Mouse (Mus musculus) limb, embryonic 13.5 days (tissue): Measurements from ENCODE around the gene Hbq1b. TPM values are rescaled to one million over a fixed set of nuclear protein-coding genes. Genes with fewer than 3 reads are reported as not detected.
"Not testable (repeated sequence)": the region's sequence is repeated elsewhere in the genome, so short reads cannot be mapped to it uniquely, and the experiment has no call there.

Source experiments
- ATAC-seq: fragments of 200-750 bp; cut with Nextera tagmentation; 2 replicates; pipeline ENCODE4 v1.8.0; 2017; ENCODE audit warnings: low read depth, moderate number of reproducible peaks, moderate TSS enrichment; ENCODE audit not compliant: low FRiP score
- H3K27ac ChIP-seq: fragments of 300-500 bp; sonication (generic); 2 replicates; pipeline ENCODE4 v1.5.1; 2015; ENCODE audit warnings: inconsistent platforms, mild to moderate bottlenecking, moderate library complexity
- H3K27me3 ChIP-seq: fragments of 300-500 bp; sonication (generic); 2 replicates; pipeline ENCODE4 v1.6.1; 2015; ENCODE audit warnings: mild to moderate bottlenecking, inconsistent platforms
- H3K36me3 ChIP-seq: fragments of 300-500 bp; sonication (generic); 2 replicates; pipeline ENCODE4 v1.6.1; 2015; ENCODE audit warnings: inconsistent platforms, mild to moderate bottlenecking, moderate library complexity
- H3K4me1 ChIP-seq: fragments of 300-500 bp; sonication (generic); 2 replicates; pipeline ENCODE4 v1.6.1; 2015; ENCODE audit warnings: inconsistent platforms
- H3K4me2 ChIP-seq: fragments of 300-500 bp; sonication (generic); replicated peaks from 2 replicates; pipeline ENCODE4 v1.6.1; 2015; ENCODE audit warnings: inconsistent platforms, mild to moderate bottlenecking, moderate library complexity
- H3K4me3 ChIP-seq: fragments of 300-500 bp; sonication (generic); 2 replicates; pipeline ENCODE4 v1.5.1; 2015; ENCODE audit warnings: moderate library complexity, mild to moderate bottlenecking, inconsistent platforms
- H3K9ac ChIP-seq: fragments of 300-500 bp; sonication (generic); 2 replicates; pipeline ENCODE4 v1.6.1; 2015; ENCODE audit warnings: mild to moderate bottlenecking, inconsistent platforms
- H3K9me3 ChIP-seq: fragments of 300-500 bp; sonication (generic); 2 replicates; pipeline ENCODE4 v1.6.1; 2016; ENCODE audit warnings: inconsistent platforms
- WGBS: fragments of 180-500 bp; shearing (Covaris S2); methylation state at CpG from one replicate; pipeline ENCODE4 v1.1.7; 2015; 5-methylcytosine and 5-hydroxymethylcytosine counted together
- polyA plus RNA-seq: library from polyadenylated mRNA; unstranded; fragments of >200 nt; fragmentation: Nextera tagmentation; extraction: Ambion mirVana; gene quantifications from 2 replicates; pipeline ENCODE4 v1.2.1, GENCODE M21; 2015

Hbq1b gene
- 1.8 and 3.2 TPM in 2 replicates for polyA plus RNA-seq

DNA sequence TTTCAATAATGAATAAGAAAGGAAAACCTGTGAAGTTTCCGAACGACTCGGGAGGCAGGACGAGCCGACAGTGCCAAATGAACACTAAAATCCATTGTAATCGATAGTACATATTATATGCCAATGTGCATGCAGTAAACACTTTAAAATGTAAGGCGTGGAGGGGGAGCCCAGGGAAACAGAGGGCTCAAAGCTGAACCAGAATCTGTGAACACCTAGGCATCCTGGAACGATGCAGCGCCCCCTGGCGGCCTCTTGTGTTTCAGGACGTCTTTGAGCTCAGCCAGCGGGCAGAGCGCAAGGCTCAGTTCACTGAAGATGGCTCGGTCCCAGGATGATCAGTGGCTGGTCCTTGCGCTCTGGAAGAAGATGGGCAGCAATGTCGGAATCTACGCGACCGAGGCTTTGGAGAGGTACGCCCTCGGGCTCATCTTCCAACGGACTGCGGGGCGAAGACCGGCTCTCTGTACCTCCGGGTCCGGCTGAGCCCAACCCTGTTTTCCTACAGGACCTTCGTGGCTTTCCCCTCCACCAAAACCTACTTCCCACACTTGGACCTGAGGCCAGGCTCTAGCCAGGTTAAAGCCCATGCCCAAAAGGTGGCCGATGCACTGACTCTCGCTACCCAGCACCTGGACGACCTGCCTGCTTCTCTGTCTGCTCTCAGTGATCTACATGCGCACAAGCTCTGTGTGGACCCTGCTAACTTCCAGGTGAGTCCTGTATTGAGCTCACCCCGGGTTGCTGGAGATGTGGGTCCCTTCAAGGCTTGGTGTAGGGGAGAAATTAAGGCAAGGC lies at the start of gene Hbq1b:
Gene Hbq1b (plus strand): TSS at position 271 of the 798 bp plus-strand sequence.
- H3K9me3 ChIP-seq, H3K4me1 ChIP-seq, H3K27ac ChIP-seq, H3K36me3 ChIP-seq: not testable (repeated sequence)
- Histone ChIP-seq H3K27me3 (peaks cover 12% of the 10 kb centered on the region; the same call in 1 of the 2 replicates), H3K9ac (peak within 1 kb of the TSS; percentile 56), H3K4me3 (peak within 1 kb of the TSS; percentile 33), H3K4me2 (peak within 1 kb of the TSS; percentile 66)
- peak; percentile 69 for ATAC-seq
- WGBS = 17% methylated on average over 31 of the region's 33 CpGs

DNA sequence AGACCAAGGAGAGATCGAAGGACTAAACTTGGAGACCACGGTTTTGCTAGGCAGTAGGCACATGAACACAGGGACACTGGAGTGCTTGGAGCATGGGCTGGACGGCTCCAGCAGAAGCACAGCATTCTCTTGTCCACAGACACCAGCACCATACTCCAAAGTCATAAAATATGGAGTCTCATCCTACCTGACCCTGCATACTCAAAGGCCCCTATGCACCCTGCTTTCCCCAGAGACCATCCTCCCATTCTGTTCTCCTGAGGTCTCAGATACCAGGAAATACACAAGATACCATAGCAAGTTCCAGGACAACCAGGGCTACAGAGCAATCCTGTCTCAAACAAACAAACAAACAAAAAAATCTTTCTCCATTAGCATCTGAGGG lies 49.4 kb upstream of the Hbq1b start:
- Histone ChIP-seq H3K9ac (0 out of 2 replicates have a peak overlapping the region, but pooled peaks have one; percentile 19), H3K4me2 (no peak overlapping the region), H3K27ac (no peak overlapping the region), H3K4me1 (peaks cover 16% of the 10 kb centered on the region), H3K4me3 (no peak overlapping the region), H3K27me3 (no peaks in the 10 kb centered on the region), H3K9me3 (no peaks in the 10 kb centered on the region), H3K36me3 (peaks cover 83% of the 10 kb centered on the region)
- no peak for ATAC-seq
- WGBS = 80% methylated on average over 3 of the region's 3 CpGs

DNA sequence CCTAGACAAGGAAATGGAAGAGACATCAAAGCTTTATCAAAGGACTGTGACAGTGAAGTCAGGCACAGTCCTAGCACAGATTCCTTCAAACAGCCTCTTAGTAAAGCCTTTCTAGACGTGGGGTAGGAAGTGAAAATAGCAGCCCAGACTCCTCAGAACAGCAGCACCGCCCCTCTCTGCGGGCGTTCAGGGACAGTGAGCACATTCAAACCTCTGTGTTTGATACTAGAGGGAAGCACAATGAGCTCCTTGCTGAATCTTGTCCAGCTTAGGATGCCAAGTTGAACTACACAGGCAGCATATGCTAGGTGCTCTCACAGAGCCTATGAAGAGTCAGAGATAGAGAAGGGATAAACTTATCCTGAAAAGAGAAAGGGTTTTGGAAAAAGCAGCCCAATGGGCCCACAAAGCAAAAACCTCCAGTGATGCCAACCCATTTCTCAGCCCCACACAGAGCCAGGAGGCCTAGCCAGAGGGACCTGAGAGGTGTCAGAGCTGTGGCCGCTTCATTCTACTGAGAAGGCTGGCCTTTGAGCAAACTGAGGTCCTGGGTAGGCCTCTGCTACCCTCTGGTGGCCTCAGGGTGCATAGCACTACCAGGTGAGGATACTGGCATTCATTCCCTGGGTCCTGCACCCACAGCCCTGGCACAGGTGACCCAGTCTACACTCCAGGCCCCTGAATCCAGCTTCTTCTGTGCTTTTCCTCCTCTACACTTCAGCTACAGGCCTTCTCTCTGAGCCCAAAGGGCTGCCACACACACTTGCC lies 48.5 kb upstream of the Hbq1b start:
- no peak overlapping the region for H3K9ac ChIP-seq
- peaks cover 82% of the 10 kb centered on the region for H3K36me3 ChIP-seq
- H3K27ac ChIP-seq = no peak overlapping the region
- no peak overlapping the region for H3K4me3 ChIP-seq
- WGBS = 59% methylated on average over 5 of the region's 5 CpGs
- H3K4me1 ChIP-seq = peaks cover 11% of the 10 kb centered on the region
- ATAC-seq = no peak
- H3K9me3 ChIP-seq = no peaks in the 10 kb centered on the region
- no peak overlapping the region for H3K4me2 ChIP-seq
- no peaks in the 10 kb centered on the region for H3K27me3 ChIP-seq

DNA sequence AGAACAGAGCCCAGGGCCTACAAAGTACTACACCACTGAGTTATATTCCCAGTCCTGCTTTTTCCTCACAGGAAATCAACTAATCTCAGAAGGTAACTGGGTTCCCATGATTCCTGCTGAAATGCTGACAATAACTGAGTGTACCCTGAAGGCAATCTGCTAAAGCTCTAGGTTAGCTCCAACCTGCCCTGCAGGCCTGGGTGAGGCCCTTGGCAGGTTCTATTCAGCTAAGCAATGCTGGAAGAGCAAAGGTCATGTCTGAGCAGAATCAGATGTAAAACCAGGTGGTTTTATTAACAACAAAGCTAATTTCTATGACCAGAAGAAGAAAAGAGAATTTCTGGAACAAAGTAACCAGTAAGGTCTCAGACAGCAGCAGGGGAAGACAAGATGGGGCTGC lies 45.4 kb upstream of the Hbq1b start:
- no peaks in the 10 kb centered on the region for H3K9me3 ChIP-seq
- no peak overlapping the region for H3K27ac ChIP-seq
- no peak overlapping the region for H3K4me3 ChIP-seq
- H3K27me3 ChIP-seq = no peaks in the 10 kb centered on the region
- H3K4me2 ChIP-seq = no peak overlapping the region
- no peak overlapping the region for H3K9ac ChIP-seq
- ATAC-seq = no peak
- H3K4me1 ChIP-seq = peaks cover 3% of the 10 kb centered on the region; the same call in 1 of the 2 replicates
- H3K36me3 ChIP-seq = peaks cover 79% of the 10 kb centered on the region

DNA sequence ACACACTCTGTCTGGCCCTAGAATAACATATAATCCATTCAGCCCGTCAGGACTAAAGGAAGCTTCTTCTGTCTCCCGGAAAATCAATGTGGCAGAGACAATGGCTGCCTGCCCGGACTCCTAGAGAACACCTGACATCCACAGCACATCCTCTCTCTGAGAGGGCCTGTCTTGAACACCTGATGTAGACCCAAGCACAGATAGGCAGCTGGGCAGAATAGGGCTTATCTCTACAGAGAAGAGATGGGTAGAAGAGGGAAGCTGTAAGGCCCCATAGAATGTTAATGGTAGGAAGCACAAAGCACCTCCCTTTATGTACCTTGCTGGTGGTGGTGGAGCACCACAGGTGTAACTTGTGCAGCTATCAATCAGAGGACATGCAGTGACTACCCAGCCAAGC lies 44.6 kb upstream of the Hbq1b start:
- no peaks in the 10 kb centered on the region for H3K27me3 ChIP-seq
- no peak overlapping the region for H3K27ac ChIP-seq
- 82% methylated on average over 3 of the region's 3 CpGs for WGBS
- peaks cover 82% of the 10 kb centered on the region for H3K36me3 ChIP-seq
- no peak overlapping the region for H3K4me3 ChIP-seq
- ATAC-seq = no peak
- H3K9me3 ChIP-seq = no peaks in the 10 kb centered on the region
- H3K4me2 ChIP-seq = no peak overlapping the region
- 0 out of 2 replicates have a peak, but pooled peaks cover 3% of the 10 kb centered on the region for H3K4me1 ChIP-seq
- H3K9ac ChIP-seq = no peak overlapping the region

DNA sequence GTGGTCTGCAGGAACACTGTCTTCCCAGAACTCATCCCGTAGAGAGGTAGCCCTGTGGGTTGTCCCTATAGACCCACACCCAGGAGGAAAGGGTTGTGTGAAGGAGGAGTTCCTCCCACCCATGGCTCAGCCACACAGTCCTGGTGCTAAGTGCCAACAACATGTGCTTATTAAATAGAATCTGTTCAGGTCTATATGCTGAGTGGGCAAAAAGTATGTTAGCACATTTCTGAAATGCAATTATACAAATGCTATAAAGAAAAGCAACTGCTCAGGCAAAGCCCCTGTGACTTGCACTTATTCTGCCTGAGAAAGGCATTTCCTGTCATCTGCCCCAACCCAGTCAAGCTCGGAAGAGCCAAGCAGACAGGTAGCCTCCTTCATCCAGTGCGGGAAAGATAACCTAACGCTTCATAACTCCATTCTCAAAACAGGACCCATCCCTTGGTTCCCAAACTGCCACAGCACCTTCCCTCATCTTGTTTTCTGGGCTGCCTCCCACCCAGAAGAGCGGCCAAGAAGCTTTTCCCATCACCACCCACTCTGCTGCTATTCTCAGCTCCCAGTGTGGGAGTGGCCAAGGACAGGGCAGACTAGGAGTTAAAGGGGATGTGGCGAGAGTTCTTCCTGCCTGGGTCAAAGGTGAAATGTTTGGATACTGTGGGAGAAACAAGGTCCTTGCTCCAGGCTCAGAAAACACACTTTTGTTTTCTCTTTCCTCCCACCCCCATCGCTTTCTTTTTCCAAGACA lies 43.4 kb upstream of the Hbq1b start:
- Histone ChIP-seq H3K27ac (no peak overlapping the region), H3K36me3 (peaks cover 86% of the 10 kb centered on the region), H3K9me3 (no peaks in the 10 kb centered on the region)

DNA sequence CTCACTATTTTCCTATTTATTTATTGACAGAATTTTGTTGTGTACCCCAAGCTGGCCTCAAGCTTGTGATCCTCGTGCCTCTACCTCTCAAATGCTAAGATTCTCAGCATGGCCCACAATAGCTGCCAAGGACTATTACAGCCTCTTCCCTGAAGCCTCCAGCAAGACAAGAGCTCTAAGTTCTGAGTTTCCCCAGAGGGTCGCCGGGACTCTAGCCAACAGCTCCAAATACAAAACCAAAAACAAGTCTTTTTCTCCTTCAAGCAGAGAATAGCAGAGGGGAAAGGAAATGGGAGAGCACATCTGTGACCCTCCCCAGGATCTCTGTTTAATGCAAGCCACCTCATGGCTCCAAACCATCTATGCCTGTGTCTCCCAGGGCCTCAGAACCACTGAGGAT lies 42.7 kb upstream of the Hbq1b start:
- Histone ChIP-seq H3K36me3 (peaks cover 82% of the 10 kb centered on the region), H3K9me3 (no peaks in the 10 kb centered on the region), H3K4me1 (no peaks in the 10 kb centered on the region), H3K27me3 (no peaks in the 10 kb centered on the region), H3K27ac (no peak overlapping the region), H3K9ac (no peak overlapping the region), H3K4me3 (no peak overlapping the region), H3K4me2 (no peak overlapping the region)
- 87% methylated on average over 3 of the region's 3 CpGs for WGBS
- no peak for ATAC-seq

More for the DNA sequence above, 43.4 kb upstream of the Hbq1b start:
- no peak for ATAC-seq
- Histone ChIP-seq H3K4me3 (no peak overlapping the region), H3K4me1 (no peaks in the 10 kb centered on the region), H3K4me2 (no peak overlapping the region), H3K27me3 (no peaks in the 10 kb centered on the region), H3K9ac (0 out of 2 replicates have a peak overlapping the region, but pooled peaks have one; percentile 19)
- WGBS = 70% methylated on average over 7 of the region's 7 CpGs

DNA sequence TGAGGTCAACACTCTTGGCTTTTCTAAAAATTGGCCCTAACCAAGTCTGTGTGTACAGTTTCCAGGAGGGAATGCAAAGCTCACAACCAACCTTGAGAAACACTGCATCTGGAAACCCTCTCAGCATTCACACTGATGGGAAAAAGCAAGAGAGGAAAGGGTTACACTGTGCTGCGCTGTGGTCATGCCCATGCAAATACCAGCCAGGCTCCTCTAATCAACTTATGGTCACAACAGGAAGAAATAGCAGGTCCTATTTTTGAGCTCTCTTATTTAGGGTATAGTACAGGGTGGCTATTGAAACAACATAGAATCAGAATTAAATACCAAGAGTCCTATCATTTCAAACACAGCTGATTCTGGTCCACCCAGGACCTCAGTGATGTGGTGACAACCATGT lies 42.1 kb upstream of the Hbq1b start:
- Histone ChIP-seq H3K27me3 (no peaks in the 10 kb centered on the region), H3K4me1 (no peaks in the 10 kb centered on the region), H3K4me3 (no peak overlapping the region), H3K9ac (no peak overlapping the region), H3K27ac (no peak overlapping the region), H3K9me3 (no peaks in the 10 kb centered on the region), H3K36me3 (peaks cover 82% of the 10 kb centered on the region), H3K4me2 (no peak overlapping the region)
- WGBS = 81% methylated on average over 1 of the region's 1 CpGs
- ATAC-seq = no peak; the same call in 1 of the 2 replicates

DNA sequence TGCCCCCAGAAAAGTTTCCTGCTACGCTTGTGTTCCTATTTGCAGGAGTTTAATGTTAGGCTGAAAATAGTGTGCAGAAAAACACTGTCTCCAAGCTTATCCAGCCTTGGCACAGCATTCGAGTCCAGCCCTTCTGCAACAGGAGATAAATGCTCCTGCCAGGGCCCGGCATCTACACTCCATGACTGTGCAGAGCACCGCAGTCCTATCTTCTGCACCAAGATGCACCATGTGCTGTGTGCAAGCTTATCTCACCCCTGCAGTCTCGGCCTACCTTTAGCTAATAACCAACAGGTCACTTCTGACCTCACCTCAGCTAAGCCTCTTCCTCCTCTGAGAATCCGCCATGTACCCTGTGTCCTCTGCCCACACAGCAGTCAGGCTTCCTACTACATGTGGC lies 41.2 kb upstream of the Hbq1b start:
- ATAC-seq = no peak
- Histone ChIP-seq H3K9ac (no peak overlapping the region), H3K27ac (no peak overlapping the region), H3K4me2 (no peak overlapping the region), H3K36me3 (peaks cover 82% of the 10 kb centered on the region), H3K9me3 (no peaks in the 10 kb centered on the region), H3K4me1 (no peaks in the 10 kb centered on the region), H3K4me3 (no peak overlapping the region), H3K27me3 (no peaks in the 10 kb centered on the region)
- 92% methylated on average over 6 of the region's 6 CpGs for WGBS

DNA sequence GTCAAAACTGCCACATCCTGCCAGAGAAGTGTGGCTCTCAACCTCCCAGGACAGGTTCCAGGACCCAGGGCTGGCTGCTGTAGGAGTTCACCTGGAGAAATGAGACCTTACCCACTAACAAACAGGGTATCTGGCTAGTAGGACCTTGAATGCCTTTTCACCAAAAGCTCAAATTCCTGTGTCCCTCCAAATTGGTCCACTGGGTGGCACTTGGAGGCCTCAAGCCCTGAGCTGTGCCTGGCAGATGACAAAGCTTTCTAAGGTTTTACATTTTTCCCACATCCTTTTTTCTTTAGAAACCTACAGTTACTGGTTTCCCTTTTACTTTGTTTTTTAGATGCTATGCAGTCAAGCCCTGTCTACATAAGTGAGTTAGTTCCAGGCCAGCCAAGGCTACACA lies 39.7 kb upstream of the Hbq1b start:
- no peak for ATAC-seq
- H3K9ac ChIP-seq = no peak overlapping the region
- no peaks in the 10 kb centered on the region for H3K9me3 ChIP-seq
- no peak overlapping the region for H3K27ac ChIP-seq
- H3K4me1 ChIP-seq = no peaks in the 10 kb centered on the region
- peaks cover 81% of the 10 kb centered on the region for H3K36me3 ChIP-seq
- no peaks in the 10 kb centered on the region for H3K27me3 ChIP-seq
- no peak overlapping the region for H3K4me2 ChIP-seq
- no peak overlapping the region for H3K4me3 ChIP-seq

DNA sequence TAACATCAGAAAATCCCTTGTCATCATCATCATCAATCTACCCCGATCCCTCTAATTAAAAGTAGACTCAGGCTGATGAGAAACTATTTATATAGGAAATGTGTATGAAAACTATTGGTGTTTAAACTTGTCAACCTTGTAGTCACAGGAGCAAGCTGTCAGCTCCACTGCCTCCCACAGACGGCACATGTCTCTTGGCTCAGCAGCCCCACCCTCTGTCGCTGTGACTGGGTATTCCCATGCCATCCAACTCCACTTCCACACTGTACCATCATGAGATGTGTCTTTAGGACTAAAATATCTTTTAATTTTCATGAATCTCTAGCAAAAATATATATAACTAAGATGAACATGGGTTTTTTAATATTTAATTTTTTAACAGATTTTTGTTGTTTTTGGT lies 38.4 kb upstream of the Hbq1b start:
- H3K9ac ChIP-seq = no peak overlapping the region
- H3K4me1 ChIP-seq = no peaks in the 10 kb centered on the region
- no peaks in the 10 kb centered on the region for H3K9me3 ChIP-seq
- H3K36me3 ChIP-seq = peaks cover 82% of the 10 kb centered on the region
- H3K4me2 ChIP-seq = no peak overlapping the region
- H3K27me3 ChIP-seq = no peaks in the 10 kb centered on the region
- no peak overlapping the region for H3K27ac ChIP-seq
- no peak overlapping the region for H3K4me3 ChIP-seq
- ATAC-seq = no peak
- whole genome bisulfite sequencing = 88% methylated on average over 3 of the region's 3 CpGs
